Mouse (Mus musculus): ENCODE measurements around the gene Polk. TPM values are rescaled to one million over a fixed set of nuclear protein-coding genes. Genes with fewer than 3 reads are reported as not detected.
A peak's percentile ranks its signal among the peaks of the same experiment; 100 is the strongest.

Gene Polk
- polyA plus RNA-seq, 1 experiment from 2014 or later, result 9.2 TPM

DNA sequence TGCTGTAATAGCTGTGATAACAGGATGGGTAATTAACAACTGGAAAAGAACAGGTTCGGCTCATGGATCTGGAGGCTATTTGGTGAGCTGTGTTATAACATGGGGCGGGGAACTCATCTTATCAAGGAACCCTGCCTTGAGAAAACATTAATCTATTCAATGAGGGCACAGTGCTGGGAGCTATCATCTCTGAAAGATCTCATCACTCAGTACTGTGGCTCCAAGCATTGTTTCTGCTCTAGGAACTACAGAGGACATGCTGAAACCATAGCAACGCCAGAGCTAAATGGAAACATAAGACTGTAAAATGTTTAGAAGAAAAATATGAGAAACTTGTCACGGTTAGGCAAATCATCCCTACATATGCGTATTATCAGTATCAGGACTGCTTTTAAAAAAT is 84.4 kb downstream of the Polk start:
- Histone ChIP-seq H3K9me3 (ENCODE audit: low read length) (no peaks in the 10 kb centered on the region), H3K4me2 (replicated peaks; ENCODE audit: low read depth, low read length) (no peak overlapping the region), H3K27me3 (ENCODE audit: insufficient read depth, low read length) (no peaks in the 10 kb centered on the region), H3K27ac (ENCODE audit: low read length) (no peak overlapping the region), H3K36me3 (ENCODE audit: insufficient read depth, low read length) (no peaks in the 10 kb centered on the region), H3K4me3 (ENCODE audit: low read length) (no peak overlapping the region), H3K4me1 (ENCODE audit: insufficient read depth, low read length) (no peaks in the 10 kb centered on the region), H3K9ac (replicated peaks; ENCODE audit: low read length) (no peak overlapping the region)
- 84% methylated on average over 5 of the region's 5 CpGs for WGBS
- ATAC-seq (ENCODE audit: low FRiP score, low TSS enrichment), result no peak

DNA sequence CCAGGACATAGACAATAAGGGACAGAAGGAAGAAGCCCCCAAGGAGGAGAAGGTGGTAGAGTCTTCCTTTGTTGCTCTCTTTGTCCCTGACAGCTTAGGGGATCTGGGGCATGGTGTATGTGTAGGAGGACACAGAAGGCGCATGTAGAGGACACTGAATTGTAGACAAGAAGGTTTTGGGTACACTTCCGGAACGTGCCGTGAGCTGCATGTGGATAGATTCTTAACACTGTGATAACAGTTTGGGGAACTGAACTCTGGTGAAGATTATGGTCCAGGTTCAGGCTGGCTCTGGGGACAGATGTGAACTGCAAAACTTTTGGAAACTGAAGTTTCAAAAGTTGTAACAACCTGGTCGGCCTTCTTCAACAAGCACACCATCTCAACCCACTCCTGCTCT is 84.8 kb downstream of the Polk start:
- no peak for ATAC-seq (ENCODE audit: low FRiP score, low TSS enrichment)
- H3K27ac ChIP-seq (ENCODE audit: low read length), result no peak overlapping the region
- H3K4me1 ChIP-seq (ENCODE audit: insufficient read depth, low read length), result no peaks in the 10 kb centered on the region
- no peak overlapping the region for H3K4me2 ChIP-seq (replicated peaks; ENCODE audit: low read depth, low read length)
- H3K9ac ChIP-seq (replicated peaks; ENCODE audit: low read length), result no peak overlapping the region
- no peaks in the 10 kb centered on the region for H3K9me3 ChIP-seq (ENCODE audit: low read length)
- WGBS, result 87% methylated on average over 5 of the region's 5 CpGs
- H3K27me3 ChIP-seq (ENCODE audit: insufficient read depth, low read length), result no peaks in the 10 kb centered on the region
- no peak overlapping the region for H3K4me3 ChIP-seq (ENCODE audit: low read length)
- no peaks in the 10 kb centered on the region for H3K36me3 ChIP-seq (ENCODE audit: insufficient read depth, low read length)

DNA sequence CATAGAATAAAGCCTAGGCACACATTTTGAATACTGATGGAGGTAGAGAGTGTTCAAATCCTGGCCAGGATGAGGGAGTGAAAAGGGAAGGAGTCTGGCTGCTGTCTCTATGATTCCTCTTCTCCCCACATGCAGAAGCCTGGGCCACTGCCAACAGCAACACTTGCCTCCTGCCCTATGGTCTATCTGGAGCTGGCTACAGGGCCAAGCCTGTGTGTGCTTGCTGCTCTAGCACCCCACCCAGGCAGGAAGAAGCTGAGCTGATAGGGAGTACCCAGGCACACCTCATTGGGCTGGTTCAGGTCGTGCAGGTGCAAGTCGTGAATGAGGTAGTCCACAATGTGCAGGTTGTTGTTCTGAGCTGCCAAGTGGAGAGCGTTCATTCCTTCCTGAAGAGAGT is 88.1 kb downstream of the Polk start:
- ATAC-seq (ENCODE audit: low FRiP score, low TSS enrichment), result no peak
- Histone ChIP-seq H3K4me3 (ENCODE audit: low read length) (no peak overlapping the region), H3K4me2 (replicated peaks; ENCODE audit: low read depth, low read length) (no peak overlapping the region), H3K27ac (ENCODE audit: low read length) (no peak overlapping the region), H3K4me1 (ENCODE audit: insufficient read depth, low read length) (peaks cover 3% of the 10 kb centered on the region; the same call in 1 of the 2 replicates), H3K36me3 (ENCODE audit: insufficient read depth, low read length) (no peaks in the 10 kb centered on the region), H3K9ac (replicated peaks; ENCODE audit: low read length) (no peak overlapping the region), H3K27me3 (ENCODE audit: insufficient read depth, low read length) (no peaks in the 10 kb centered on the region), H3K9me3 (ENCODE audit: low read length) (no peaks in the 10 kb centered on the region)
- 85% methylated on average over 3 of the region's 3 CpGs for WGBS

DNA sequence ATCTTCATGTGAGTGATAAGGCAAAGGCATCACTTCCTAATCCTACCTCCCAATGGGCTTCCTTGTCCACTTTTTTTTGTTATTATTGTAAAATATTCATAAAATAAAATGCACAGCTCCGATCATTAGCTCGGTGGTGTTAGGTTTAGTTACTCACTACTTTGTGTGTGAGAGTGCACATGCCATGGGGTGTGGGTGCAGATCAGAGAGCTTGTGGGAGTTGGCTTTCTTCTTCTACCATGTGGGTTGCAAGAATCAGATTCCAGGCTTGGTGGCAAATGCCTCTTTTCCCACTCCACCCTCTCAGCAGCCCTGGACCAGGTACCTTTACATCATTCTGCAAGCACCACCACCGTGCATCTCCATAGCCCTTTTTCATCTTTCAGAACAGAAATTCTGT is 89.8 kb downstream of the Polk start:
- no peak overlapping the region for H3K9ac ChIP-seq (replicated peaks; ENCODE audit: low read length)
- ATAC-seq (ENCODE audit: low FRiP score, low TSS enrichment), result no peak
- H3K27ac ChIP-seq (ENCODE audit: low read length), result no peak overlapping the region
- H3K4me3 ChIP-seq (ENCODE audit: low read length), result no peak overlapping the region
- 94% methylated on average over 3 of the region's 3 CpGs for WGBS
- no peaks in the 10 kb centered on the region for H3K9me3 ChIP-seq (ENCODE audit: low read length)
- H3K36me3 ChIP-seq (ENCODE audit: insufficient read depth, low read length), result no peaks in the 10 kb centered on the region
- H3K4me2 ChIP-seq (replicated peaks; ENCODE audit: low read depth, low read length), result no peak overlapping the region
- H3K4me1 ChIP-seq (ENCODE audit: insufficient read depth, low read length), result peaks cover 3% of the 10 kb centered on the region; the same call in 1 of the 2 replicates
- H3K27me3 ChIP-seq (ENCODE audit: insufficient read depth, low read length), result no peaks in the 10 kb centered on the region

DNA sequence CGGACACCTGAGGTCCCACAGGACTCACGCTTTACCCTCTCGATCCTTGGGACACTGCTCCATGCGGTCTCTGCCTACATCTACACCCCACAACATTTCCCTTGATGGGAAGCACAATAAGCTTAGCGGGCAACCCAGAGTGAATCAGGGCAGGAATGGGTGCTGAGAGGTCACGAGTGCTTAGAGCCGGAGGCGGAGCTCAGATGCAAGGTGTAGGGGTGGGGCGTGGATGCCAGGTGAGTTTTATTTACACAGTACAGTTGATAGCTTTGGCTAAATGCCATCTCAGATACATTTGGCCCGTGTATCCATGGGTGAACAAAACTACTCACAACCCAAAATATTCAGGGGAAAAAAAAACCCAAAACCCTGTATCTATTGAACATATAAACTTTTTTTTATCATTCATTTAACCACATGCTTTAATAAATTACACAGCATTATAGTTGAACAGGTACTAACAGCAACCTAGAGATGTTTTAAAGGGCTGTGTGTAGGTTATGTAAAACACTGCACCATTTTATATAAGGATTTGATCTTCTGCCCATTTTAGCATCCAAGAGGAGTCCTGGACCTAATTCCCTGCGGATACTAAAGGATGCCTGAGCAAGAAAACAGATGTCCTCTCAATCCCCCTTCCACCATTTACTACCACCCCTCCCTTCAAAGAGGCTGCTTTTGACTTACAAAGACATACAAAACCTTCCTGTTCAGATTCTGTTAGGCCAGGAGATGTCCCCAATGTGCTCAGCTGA is 90.8 kb downstream of the Polk start:
- Histone ChIP-seq H3K36me3 (ENCODE audit: insufficient read depth, low read length) (no peaks in the 10 kb centered on the region), H3K4me1 (ENCODE audit: insufficient read depth, low read length) (peaks cover 3% of the 10 kb centered on the region; the same call in 1 of the 2 replicates), H3K9me3 (ENCODE audit: low read length) (no peaks in the 10 kb centered on the region), H3K9ac (replicated peaks; ENCODE audit: low read length) (no peak overlapping the region), H3K27ac (ENCODE audit: low read length) (peak overlapping the region; percentile 9; the same call in 1 of the 2 replicates), H3K27me3 (ENCODE audit: insufficient read depth, low read length) (no peaks in the 10 kb centered on the region), H3K4me2 (replicated peaks; ENCODE audit: low read depth, low read length) (no peak overlapping the region), H3K4me3 (ENCODE audit: low read length) (no peak overlapping the region)
- WGBS, result 84% methylated on average over 11 of the region's 11 CpGs
- no peak for ATAC-seq (ENCODE audit: low FRiP score, low TSS enrichment)

DNA sequence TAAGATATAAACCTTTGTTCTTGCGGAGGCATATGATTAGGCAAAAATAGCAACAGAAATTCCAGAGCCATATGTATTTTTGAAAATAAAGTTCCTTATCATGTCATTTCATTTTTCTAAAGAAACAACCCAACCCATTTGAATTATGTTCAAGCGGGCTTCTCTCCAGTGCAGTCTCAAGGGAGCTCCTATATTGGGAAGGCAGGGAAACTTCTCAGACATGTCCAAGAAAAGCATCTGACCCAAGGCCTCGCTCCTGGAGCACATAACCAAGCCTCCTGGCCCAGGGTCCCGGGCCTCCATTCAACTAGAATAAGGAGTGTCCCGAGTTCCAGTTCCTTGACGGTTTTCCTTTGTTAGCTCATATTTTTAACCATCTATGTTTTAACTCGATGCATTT is 91.5 kb downstream of the Polk start:
- Histone ChIP-seq H3K4me2 (replicated peaks; ENCODE audit: low read depth, low read length) (no peak overlapping the region), H3K4me1 (ENCODE audit: insufficient read depth, low read length) (peaks cover 3% of the 10 kb centered on the region; the same call in 1 of the 2 replicates), H3K9me3 (ENCODE audit: low read length) (no peaks in the 10 kb centered on the region), H3K9ac (replicated peaks; ENCODE audit: low read length) (no peak overlapping the region), H3K27ac (ENCODE audit: low read length) (no peak overlapping the region), H3K36me3 (ENCODE audit: insufficient read depth, low read length) (no peaks in the 10 kb centered on the region), H3K4me3 (ENCODE audit: low read length) (no peak overlapping the region), H3K27me3 (ENCODE audit: insufficient read depth, low read length) (no peaks in the 10 kb centered on the region)
- no peak; the same call in 1 of the 2 replicates for ATAC-seq (ENCODE audit: low FRiP score, low TSS enrichment)
- WGBS, result 76% methylated on average over 7 of the region's 7 CpGs

DNA sequence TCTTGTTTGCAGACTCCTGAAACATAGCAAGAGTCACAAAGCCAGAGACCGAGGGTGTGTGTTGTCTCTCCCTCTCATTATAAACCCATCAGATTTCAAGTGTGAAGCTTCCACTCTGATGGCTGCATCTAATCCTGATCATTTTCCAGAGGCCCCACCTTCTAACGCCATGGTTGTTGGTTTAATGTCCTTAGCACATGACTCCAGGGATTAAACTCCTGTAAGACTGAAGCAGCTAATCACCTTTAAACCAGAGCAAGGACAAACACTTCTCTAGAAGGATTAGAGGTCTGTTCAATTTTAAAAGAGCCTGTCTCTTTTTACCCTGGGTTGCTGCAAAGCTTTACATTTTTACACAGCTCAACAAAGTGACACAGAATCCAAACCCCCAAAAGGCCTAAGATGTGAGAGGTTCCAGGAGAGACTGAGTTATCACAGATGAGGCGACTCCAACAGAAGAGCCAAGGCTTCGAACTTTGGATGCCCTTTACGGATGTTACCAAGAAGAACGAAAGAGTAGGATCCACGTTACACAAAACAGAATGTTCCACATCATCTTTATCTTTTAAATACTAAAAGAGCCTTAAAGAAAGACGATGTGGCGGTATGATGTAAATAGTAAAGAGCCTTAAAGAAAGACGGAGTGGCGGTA is 92.0 kb downstream of the Polk start:
- peaks cover 3% of the 10 kb centered on the region; the same call in 1 of the 2 replicates for H3K4me1 ChIP-seq (ENCODE audit: insufficient read depth, low read length)
- H3K27ac ChIP-seq (ENCODE audit: low read length), result peak overlapping the region; percentile 4; the same call in 1 of the 2 replicates
- WGBS, result 81% methylated on average over 11 of the region's 11 CpGs
- H3K9me3 ChIP-seq (ENCODE audit: low read length), result no peaks in the 10 kb centered on the region
- H3K4me3 ChIP-seq (ENCODE audit: low read length), result no peak overlapping the region
- no peak overlapping the region for H3K4me2 ChIP-seq (replicated peaks; ENCODE audit: low read depth, low read length)
- H3K9ac ChIP-seq (replicated peaks; ENCODE audit: low read length), result no peak overlapping the region
- no peaks in the 10 kb centered on the region for H3K27me3 ChIP-seq (ENCODE audit: insufficient read depth, low read length)
- ATAC-seq (ENCODE audit: low FRiP score, low TSS enrichment), result no peak
- H3K36me3 ChIP-seq (ENCODE audit: insufficient read depth, low read length), result no peaks in the 10 kb centered on the region

DNA sequence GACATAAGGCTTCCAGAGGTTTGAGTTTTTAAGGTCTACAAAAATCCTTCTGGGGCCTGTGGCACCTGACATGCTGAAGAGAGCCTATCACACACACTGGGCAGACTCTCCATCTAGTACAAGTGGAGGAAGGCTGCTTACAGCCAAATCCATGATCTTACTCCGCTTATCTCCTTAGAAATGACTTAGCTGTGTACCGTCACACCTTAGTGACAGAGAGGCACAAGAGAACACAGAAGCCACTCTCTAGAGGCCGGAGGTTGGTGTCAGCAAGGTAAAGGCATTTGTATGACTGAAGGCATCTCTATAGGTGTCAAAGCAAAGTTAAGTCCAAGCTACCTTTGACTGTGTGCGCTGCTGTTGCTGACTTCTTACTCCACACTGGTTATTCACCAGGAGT is 101.9 kb downstream of the Polk start:
- Histone ChIP-seq H3K4me1 (ENCODE audit: insufficient read depth, low read length) (peaks cover 11% of the 10 kb centered on the region), H3K9ac (replicated peaks; ENCODE audit: low read length) (no peak overlapping the region), H3K27me3 (ENCODE audit: insufficient read depth, low read length) (no peaks in the 10 kb centered on the region), H3K9me3 (ENCODE audit: low read length) (peaks cover 5% of the 10 kb centered on the region; the same call in 1 of the 2 replicates), H3K4me3 (ENCODE audit: low read length) (no peak overlapping the region), H3K36me3 (ENCODE audit: insufficient read depth, low read length) (no peaks in the 10 kb centered on the region), H3K4me2 (replicated peaks; ENCODE audit: low read depth, low read length) (no peak overlapping the region), H3K27ac (ENCODE audit: low read length) (no peak overlapping the region)
- WGBS, result 95% methylated on average over 4 of the region's 4 CpGs
- no peak for ATAC-seq (ENCODE audit: low FRiP score, low TSS enrichment)

DNA sequence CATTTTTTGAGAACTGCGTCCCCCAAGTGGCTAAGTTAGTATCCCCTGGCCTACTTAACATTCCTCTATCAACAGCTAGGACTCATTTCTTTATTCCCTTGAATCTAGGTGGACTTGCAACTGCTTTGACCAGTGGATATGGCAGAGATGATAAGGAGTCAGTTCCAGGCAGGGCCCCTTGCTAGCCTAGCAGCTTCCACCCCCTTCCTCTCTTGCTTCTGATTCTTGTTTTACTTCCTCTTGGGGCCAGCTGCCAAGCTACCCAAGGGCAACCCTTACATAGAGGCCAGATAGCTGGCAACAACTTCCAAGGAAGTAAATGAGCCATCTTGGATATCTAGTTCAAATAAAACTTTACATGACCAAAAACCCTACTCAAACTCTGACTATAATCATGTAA is 105.5 kb downstream of the Polk start:
- Histone ChIP-seq H3K4me2 (replicated peaks; ENCODE audit: low read depth, low read length) (no peak overlapping the region), H3K27ac (ENCODE audit: low read length) (no peak overlapping the region; the same call in 1 of the 2 replicates), H3K4me3 (ENCODE audit: low read length) (no peak overlapping the region), H3K36me3 (ENCODE audit: insufficient read depth, low read length) (no peaks in the 10 kb centered on the region), H3K9me3 (ENCODE audit: low read length) (peaks cover 5% of the 10 kb centered on the region; the same call in 1 of the 2 replicates), H3K4me1 (ENCODE audit: insufficient read depth, low read length) (peaks cover 44% of the 10 kb centered on the region), H3K27me3 (ENCODE audit: insufficient read depth, low read length) (no peaks in the 10 kb centered on the region), H3K9ac (replicated peaks; ENCODE audit: low read length) (no peak overlapping the region)
- WGBS, result 82% methylated on average over 1 of the region's 1 CpGs
- ATAC-seq (ENCODE audit: low FRiP score, low TSS enrichment), result no peak

DNA sequence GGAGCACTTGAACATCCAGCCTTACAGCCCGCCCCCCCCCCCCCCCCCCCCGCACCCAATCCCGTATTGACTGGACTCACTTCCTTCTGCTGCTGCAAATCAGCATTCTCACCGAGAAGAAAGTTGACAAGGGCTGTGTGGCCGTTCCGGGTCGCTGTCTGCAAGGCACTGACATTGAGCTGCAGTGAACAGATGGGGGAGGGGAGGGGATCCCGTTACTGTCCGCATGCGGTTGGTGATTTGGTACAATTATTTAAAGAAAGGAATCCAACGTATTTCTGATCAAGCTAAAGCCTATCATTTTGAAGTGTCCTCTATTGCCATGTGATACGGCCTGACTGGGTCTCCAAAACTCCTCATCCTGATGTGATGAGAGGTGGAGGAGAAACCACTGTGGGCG is 106.6 kb downstream of the Polk start:
- no peaks in the 10 kb centered on the region for H3K36me3 ChIP-seq (ENCODE audit: insufficient read depth, low read length)
- 23% methylated on average over 13 of the region's 13 CpGs for WGBS
- peak overlapping the region; percentile 27; the same call in 1 of the 2 replicates for H3K4me2 ChIP-seq (replicated peaks; ENCODE audit: low read depth, low read length)
- H3K9ac ChIP-seq (replicated peaks; ENCODE audit: low read length), result no peak overlapping the region
- peaks cover 5% of the 10 kb centered on the region; the same call in 1 of the 2 replicates for H3K9me3 ChIP-seq (ENCODE audit: low read length)
- ATAC-seq (ENCODE audit: low FRiP score, low TSS enrichment), result 0 out of 2 replicates have a peak, but pooled peaks have one; percentile 31
- H3K27ac ChIP-seq (ENCODE audit: low read length), result no peak overlapping the region
- H3K4me1 ChIP-seq (ENCODE audit: insufficient read depth, low read length), result peaks cover 44% of the 10 kb centered on the region
- H3K4me3 ChIP-seq (ENCODE audit: low read length), result no peak overlapping the region
- H3K27me3 ChIP-seq (ENCODE audit: insufficient read depth, low read length), result no peaks in the 10 kb centered on the region

Measured in kidney, embryonic 16.5 days (tissue).